Mouse (Mus musculus): ENCODE data around the gene Arl1.

DNA sequence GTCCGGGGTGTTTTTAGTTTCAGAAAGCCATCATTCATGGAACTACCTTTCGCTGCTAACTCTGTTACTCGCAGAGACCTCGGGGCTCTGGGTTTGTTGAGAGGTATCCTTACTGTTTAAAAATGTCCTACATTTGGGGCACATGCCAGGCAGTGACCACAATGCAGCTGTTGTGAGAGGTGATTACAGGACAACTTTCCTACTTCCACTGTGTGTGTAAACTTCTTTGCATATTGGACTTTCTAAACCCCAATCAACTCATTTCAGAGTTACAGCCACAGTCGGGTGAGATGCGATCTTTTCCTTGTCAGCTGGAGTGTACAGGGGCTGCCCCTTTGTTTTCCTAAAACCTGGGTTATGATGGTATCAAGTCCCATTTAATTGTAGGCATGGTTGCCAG, 15.0 kb upstream of the Arl1 start:
- no peak for TF ChIP-seq POLR2A (IDR thresholded peaks at IDR 0.05; ENCODE audit: insufficient read depth, low read length)
- no peak for TF ChIP-seq CTCF (IDR thresholded peaks at IDR 0.05; ENCODE audit: low read depth, low read length)
- TF ChIP-seq EP300 (IDR thresholded peaks at IDR 0.05; ENCODE audit: insufficient read depth, low read depth, low read length), result no peak

Data from ES-Bruce4 (cell line).